Mouse (Mus musculus): ENCODE measurements at regions not wholly inside any gene's neighbourhood (a gene's known extent, or its start where the extent isn't known, plus 50 kb on each side); places are given as distances from the start of the nearest gene placed in this dataset.

DNA sequence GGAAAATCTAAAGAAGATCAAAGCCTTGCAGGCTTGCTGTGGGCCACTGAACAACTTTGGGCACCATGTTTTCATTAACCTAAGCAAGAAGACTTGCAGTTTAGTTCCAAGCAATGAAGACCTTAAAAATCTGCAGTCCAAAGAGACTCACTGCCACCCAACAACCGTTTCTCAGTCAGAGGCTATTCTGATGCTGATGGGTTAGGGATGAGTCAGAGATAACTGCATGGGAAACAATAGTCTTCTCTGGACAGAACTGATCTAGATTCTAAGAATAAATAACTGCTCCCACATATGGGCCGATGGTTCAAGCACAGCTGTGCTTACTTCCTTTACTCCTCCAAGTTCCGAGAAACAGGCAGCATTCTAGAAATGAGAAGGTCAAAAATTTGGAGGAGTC, 485.0 kb upstream of the Tnp1 start:
- TF ChIP-seq CTCF (IDR thresholded peaks at IDR 0.05; ENCODE audit: low read depth, low read length) (no peak), TAL1 (conservative IDR thresholded peaks at IDR 0.05; ENCODE audit: low read depth, low read length) (no peak), POLR2AphosphoS5 (IDR thresholded peaks at IDR 0.05; ENCODE audit: insufficient replicate concordance, low read depth, low read length) (no peak), GATA1 (IDR thresholded peaks at IDR 0.05; ENCODE audit: borderline replicate concordance, low read length) (no peak), GATA2 (IDR thresholded peaks at IDR 0.05; ENCODE audit: borderline replicate concordance, low read depth, low read length) (no peak)
